ENCODE assay signal across 11 mouse cellular contexts in genomic region chr17:26547771-26548170, GRCm38 (mm10). TPM values are rescaled to one million over a fixed set of nuclear protein-coding genes. Genes with fewer than 3 reads are reported as not detected.
A peak's percentile ranks its signal among the peaks of the same experiment; 100 is the strongest.
DNase-seq lines count a peak whose midpoint lies in the region; ATAC-seq and TF ChIP-seq lines count a peak whose summit lies in the region.
"Had no signal": no experiment of that assay in that cellular context is flagged by ENCODE, and none has a peak within 500 bp of the region (broad histone marks: within the 10 kb centered on the region; RNA-seq: fewer than 3 reads in every experiment).

No protein-coding gene starts in this region.

- peaks cover 9% of the 10 kb centered on the region; the same call in 1 of the 2 replicates for H3K27me3 ChIP-seq in heart, embryonic 13.5 days (replicated peaks)
- H3K27me3 ChIP-seq in stomach, embryonic 15.5 days (replicated peaks) = no peaks in the 10 kb centered on the region
- no peaks in the 10 kb centered on the region; the same call in 1 of the 2 replicates for H3K27me3 ChIP-seq in hindbrain, embryonic 16.5 days (replicated peaks; ENCODE audit: control insufficient read depth, insufficient read depth, low read length)

- no peak for ATAC-seq in heart, embryonic 13.5 days (ENCODE audit: extremely low read depth, insufficient number of reproducible peaks, low FRiP score, low TSS enrichment)
- ATAC-seq in stomach, embryonic 15.5 days (ENCODE audit: insufficient read depth, low FRiP score, low read depth) = no peak
- ATAC-seq in hindbrain, embryonic 16.5 days = no peak
- ATAC-seq: forebrain, embryonic 16.5 days; midbrain, embryonic 16.5 days had no signal

- no peak for DNase-seq in layer of hippocampus, adult 2 months (ENCODE audit: low spot score in 2 of 2)
- DNase-seq in layer of hippocampus, postnatal 36 days = no peak
- DNase-seq in kidney, postnatal 10 days = peak; percentile 81
- DNase-seq in B cell, adult 2 months = no peak
- no peak for DNase-seq in cerebellum, adult 9-10 months

- H3K36me3 ChIP-seq in heart, embryonic 13.5 days = no peaks in the 10 kb centered on the region
- no peaks in the 10 kb centered on the region for H3K36me3 ChIP-seq in stomach, embryonic 15.5 days
- no peaks in the 10 kb centered on the region for H3K36me3 ChIP-seq in hindbrain, embryonic 16.5 days (ENCODE audit: control insufficient read depth, insufficient read depth, low read length)
- H3K36me3 ChIP-seq: G1E had no signal

- peaks cover 44% of the 10 kb centered on the region for H3K4me1 ChIP-seq in heart, embryonic 13.5 days
- H3K4me1 ChIP-seq in stomach, embryonic 15.5 days = peaks cover 12% of the 10 kb centered on the region; the same call in 1 of the 2 replicates
- no peaks in the 10 kb centered on the region; the same call in 1 of the 2 replicates for H3K4me1 ChIP-seq in hindbrain, embryonic 16.5 days (ENCODE audit: control insufficient read depth, insufficient read depth, low read depth, low read length)

- no peak overlapping the region; the same call in 1 of the 2 replicates for H3K9ac ChIP-seq in heart, embryonic 13.5 days
- no peak overlapping the region for H3K9ac ChIP-seq in stomach, embryonic 15.5 days
- H3K9ac ChIP-seq in hindbrain, embryonic 16.5 days (ENCODE audit: low read depth, low read length) = no peak overlapping the region

- no peak overlapping the region for H3K4me3 ChIP-seq in layer of hippocampus, adult 2 months
- H3K4me3 ChIP-seq in heart, embryonic 13.5 days = no peak overlapping the region
- no peak overlapping the region for H3K4me3 ChIP-seq in stomach, embryonic 15.5 days (replicated peaks)
- H3K4me3 ChIP-seq in hindbrain, embryonic 16.5 days (ENCODE audit: low read length) = no peak overlapping the region

- peak overlapping the region; percentile 16; the same call in 1 of the 2 replicates for H3K4me2 ChIP-seq in heart, embryonic 13.5 days
- no peak overlapping the region for H3K4me2 ChIP-seq in stomach, embryonic 15.5 days
- no peak overlapping the region for H3K4me2 ChIP-seq in hindbrain, embryonic 16.5 days (ENCODE audit: low read length)

- no peaks in the 10 kb centered on the region for H3K9me3 ChIP-seq in heart, embryonic 13.5 days
- H3K9me3 ChIP-seq in stomach, embryonic 15.5 days = no peaks in the 10 kb centered on the region
- no peaks in the 10 kb centered on the region for H3K9me3 ChIP-seq in hindbrain, embryonic 16.5 days (ENCODE audit: control insufficient read depth, low read length)
- H3K9me3 ChIP-seq: G1E had no signal

- WGBS in heart, embryonic 13.5 days = 37% methylated on average over 7 of the region's 7 CpGs
- WGBS in stomach, embryonic 15.5 days = 25% methylated on average over 7 of the region's 7 CpGs
- 45% methylated on average over 7 of the region's 7 CpGs for WGBS in hindbrain, embryonic 16.5 days

- H3K27ac ChIP-seq in layer of hippocampus, adult 2 months = peak overlapping the region; percentile 80
- peak overlapping the region; percentile 88 for H3K27ac ChIP-seq in heart, embryonic 13.5 days (replicated peaks)
- peak overlapping the region; percentile 31; the same call in 1 of the 2 replicates for H3K27ac ChIP-seq in stomach, embryonic 15.5 days
- no peak overlapping the region for H3K27ac ChIP-seq in hindbrain, embryonic 16.5 days (ENCODE audit: low read depth, low read length)

- no peak for TF ChIP-seq CTCF in layer of hippocampus, adult 2 months (conservative IDR thresholded peaks at IDR 0.05)

RNA-seq across cellular contexts. Expression of gene Ergic1, which starts 13.5 kb away (rescaled TPM):
- total RNA-seq in layer of hippocampus, adult 2 months (2021) = 100 to 1,000 TPM; 121 to 124 TPM
- 100 to 1,000 TPM; 115 to 119 TPM for total RNA-seq in layer of hippocampus, postnatal 36 days (2021)
- polyA plus RNA-seq in heart, embryonic 13.5 days (2015; fragmentation: Nextera tagmentation; extraction: Ambion mirVana) = 103 and 121 TPM in 2 replicates
- polyA plus RNA-seq in stomach, embryonic 15.5 days (2015; fragmentation: Nextera tagmentation; extraction: Ambion mirVana) = 106 and 113 TPM in 2 replicates
- polyA plus RNA-seq in hindbrain, embryonic 16.5 days (2015; fragmentation: Nextera tagmentation; extraction: Ambion mirVana) = 97.0 and 106 TPM in 2 replicates

RNA-seq across cellular contexts. Expression of gene Dusp1, which starts 14.2 kb away (rescaled TPM):
- total RNA-seq in layer of hippocampus, adult 2 months (2021) = 10 to 100 TPM; 14.9 to 20.9 TPM
- total RNA-seq in layer of hippocampus, postnatal 36 days (2021) = 10 to 100 TPM; 17.1 to 19.3 TPM
- polyA plus RNA-seq in heart, embryonic 13.5 days (2015; fragmentation: Nextera tagmentation; extraction: Ambion mirVana) = 32.8 and 33.1 TPM in 2 replicates
- polyA plus RNA-seq in stomach, embryonic 15.5 days (2015; fragmentation: Nextera tagmentation; extraction: Ambion mirVana) = 15.8 and 19.3 TPM in 2 replicates
- 27.1 and 29.0 TPM in 2 replicates for polyA plus RNA-seq in hindbrain, embryonic 16.5 days (2015; fragmentation: Nextera tagmentation; extraction: Ambion mirVana)
